Mouse (Mus musculus): ENCODE data around the gene Otx1.

DNA sequence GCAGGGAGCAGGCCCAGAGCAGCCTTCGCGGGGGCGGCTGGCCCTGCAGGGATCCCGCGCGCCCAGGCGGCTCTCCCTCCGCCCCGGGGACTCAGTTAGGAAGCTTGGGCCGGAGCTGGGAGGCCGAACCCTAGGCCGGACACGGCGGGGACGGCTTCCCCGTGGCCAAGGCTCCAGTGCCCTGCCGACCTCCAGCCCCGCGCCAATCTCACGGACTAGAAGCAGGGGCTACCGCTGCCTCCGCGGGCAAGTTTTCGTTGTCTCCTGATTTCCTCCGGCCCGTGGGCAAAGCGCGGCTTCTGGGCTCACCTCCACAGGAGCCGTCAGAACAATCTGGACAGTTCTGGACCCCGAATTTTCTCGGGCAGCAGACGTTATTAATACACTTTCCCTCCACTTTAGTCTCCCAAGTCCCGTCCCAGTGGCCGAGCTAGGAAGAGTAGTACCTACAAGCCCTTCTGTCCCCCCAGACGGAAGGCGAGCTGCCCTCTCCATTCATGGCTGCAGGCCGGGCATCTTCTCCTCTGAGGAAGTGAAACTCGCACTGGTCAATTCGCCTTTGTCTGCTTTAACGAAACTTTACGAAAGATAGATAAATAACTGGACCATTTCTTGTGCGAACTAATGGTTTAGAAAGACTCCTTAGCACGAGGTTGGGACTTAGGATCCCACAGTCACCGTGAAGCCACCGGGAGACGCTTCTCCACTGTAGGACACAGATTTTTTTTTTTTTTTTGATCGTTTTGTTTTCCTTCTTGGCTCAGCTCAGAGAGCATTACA, 8.9 kb downstream of the Otx1 start:
- TF ChIP-seq GATA1 (IDR thresholded peaks at IDR 0.05; ENCODE audit: low read length): no peak
- no peak for TF ChIP-seq TAL1 (IDR thresholded peaks at IDR 0.05; ENCODE audit: low read length)

Data from erythroblast, embryonic 14.5 days (primary cell).